Mouse (Mus musculus): Measurements from ENCODE around the gene Cep63. TPM values are rescaled to one million over a fixed set of nuclear protein-coding genes. Genes with fewer than 3 reads are reported as not detected.

Cep63 gene
- 53.1 and 62.0 TPM in 2 replicates for polyA plus RNA-seq (2014; fragmentation: Nextera tagmentation; extraction: Ambion mirVana)

DNA sequence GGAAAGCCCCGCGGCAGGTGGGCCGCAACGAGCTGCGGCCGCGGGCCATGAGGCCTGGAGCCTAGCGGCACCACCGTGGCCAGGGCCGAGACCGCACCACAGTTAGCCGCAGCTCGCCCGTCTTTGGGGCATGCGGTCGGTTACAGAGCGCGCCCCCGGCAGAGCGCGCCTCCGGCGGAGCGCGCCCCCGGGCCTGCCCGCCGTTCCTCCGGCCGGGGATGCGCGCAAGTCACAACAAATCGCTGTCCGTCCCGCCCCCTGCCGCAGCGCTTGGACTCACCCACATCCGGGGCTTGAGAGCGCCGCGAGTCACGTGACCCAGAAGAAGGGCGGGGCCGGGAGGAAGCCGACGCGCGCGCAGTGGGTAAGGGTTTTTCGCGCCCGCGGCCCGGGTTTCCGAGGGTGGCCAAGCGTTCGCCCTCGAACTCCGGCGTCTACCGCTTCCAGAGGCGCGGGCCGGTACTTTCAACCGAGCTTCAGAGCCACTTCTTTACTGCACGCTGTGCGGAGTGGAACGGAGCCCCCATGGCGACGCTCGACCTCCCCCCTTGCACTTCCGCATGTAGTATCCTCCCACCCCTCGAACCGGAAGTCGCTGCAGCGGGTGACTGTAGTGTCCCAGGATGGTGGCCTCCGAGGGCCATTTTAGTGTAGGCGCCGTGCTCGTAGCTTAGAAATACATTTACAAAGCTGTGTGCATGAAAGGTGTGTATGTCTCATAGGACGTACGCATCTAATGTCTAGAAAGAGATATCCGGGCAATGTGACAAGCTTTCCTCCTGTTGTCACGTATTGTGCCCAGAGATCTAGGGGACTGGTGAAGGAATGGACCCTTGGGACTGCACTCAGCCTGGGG, at the start of gene Cep63, which contains the start of gene Anapc13:
Gene Cep63 (minus strand): TSS at position 552 of the 856 bp plus-strand sequence.
Gene Anapc13 (plus strand): TSS at position 314 of the 856 bp plus-strand sequence.
- H3K36me3 ChIP-seq (ENCODE audit: control insufficient read depth, insufficient read depth, low read length): no peaks in the 10 kb centered on the region
- no peaks in the 10 kb centered on the region for H3K27me3 ChIP-seq (ENCODE audit: control insufficient read depth, insufficient read depth, low read length)
- WGBS: under 1% methylated on average over 84 of the region's 84 CpGs
- ATAC-seq (ENCODE audit: low FRiP score): peak; percentile 95
- peak; percentile 100 for DNase-seq (ENCODE audit: low spot score, missing footprints)
- no peaks in the 10 kb centered on the region for H3K9me3 ChIP-seq (ENCODE audit: control insufficient read depth, low read length)
- H3K4me2 ChIP-seq: peak within 1 kb of the TSS; percentile 80
- H3K9ac ChIP-seq (ENCODE audit: low read length): peak within 1 kb of the TSS; percentile 99
- peaks cover 11% of the 10 kb centered on the region; the same call in 1 of the 2 replicates for H3K4me1 ChIP-seq (ENCODE audit: control insufficient read depth, insufficient read depth, low read length)
- H3K27ac ChIP-seq (ENCODE audit: low read depth, low read length): peak within 1 kb of the TSS; percentile 95
- peak within 1 kb of the TSS; percentile 83 for H3K4me3 ChIP-seq (ENCODE audit: low read depth, low read length)

DNA sequence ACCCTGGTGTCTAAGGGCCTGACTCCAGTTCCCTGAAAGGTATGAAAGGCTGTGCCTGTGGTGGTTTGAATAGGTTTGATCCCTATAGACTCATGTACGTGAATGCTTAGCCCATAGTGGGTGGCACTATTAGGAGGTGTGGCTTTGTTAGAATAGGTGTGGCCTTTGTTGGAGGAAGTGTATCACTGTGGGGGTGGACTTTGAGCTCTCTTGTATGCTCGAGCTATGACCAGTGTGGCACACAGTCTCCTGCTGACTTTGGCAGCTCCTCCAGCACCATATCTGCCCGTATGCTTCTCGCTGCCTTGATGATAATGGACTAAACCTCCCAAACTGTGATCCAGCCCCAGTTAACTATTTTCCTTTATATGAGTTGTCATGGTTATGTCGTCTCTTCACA, 49.6 kb upstream of the Cep63 start:
- Histone ChIP-seq H3K9ac (ENCODE audit: low read length) (no peak overlapping the region), H3K36me3 (ENCODE audit: control insufficient read depth, insufficient read depth, low read length) (no peaks in the 10 kb centered on the region), H3K27ac (ENCODE audit: low read depth, low read length) (no peak overlapping the region), H3K9me3 (ENCODE audit: control insufficient read depth, low read length) (no peaks in the 10 kb centered on the region), H3K4me2 (no peak overlapping the region), H3K27me3 (ENCODE audit: control insufficient read depth, insufficient read depth, low read length) (no peaks in the 10 kb centered on the region), H3K4me3 (ENCODE audit: low read depth, low read length) (no peak overlapping the region), H3K4me1 (ENCODE audit: control insufficient read depth, insufficient read depth, low read length) (0 out of 2 replicates have a peak, but pooled peaks cover 2% of the 10 kb centered on the region)
- no peak for DNase-seq (ENCODE audit: low spot score, missing footprints)
- ATAC-seq (ENCODE audit: low FRiP score): no peak
- 82% methylated on average over 5 of the region's 5 CpGs for WGBS

DNA sequence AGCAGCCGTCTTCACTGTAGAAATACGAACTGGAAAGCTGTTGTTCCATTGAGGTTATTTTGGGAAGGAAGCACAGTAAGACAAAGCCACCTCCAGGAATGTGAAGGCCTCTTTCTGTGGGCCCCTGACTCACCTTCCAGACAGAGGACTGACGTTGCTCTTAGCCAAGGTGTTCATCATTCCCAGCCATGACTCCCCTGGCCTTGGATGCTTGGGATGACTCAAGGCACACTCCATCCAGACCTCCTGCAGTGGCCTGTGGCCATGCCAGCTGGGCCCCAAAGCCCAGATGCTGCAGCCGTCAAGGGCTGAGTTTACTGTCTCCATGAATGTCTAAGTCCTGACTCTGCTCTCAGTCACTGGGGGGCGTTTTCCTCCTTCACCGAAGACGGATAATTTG, 47.0 kb upstream of the Cep63 start:
- Histone ChIP-seq H3K36me3 (ENCODE audit: control insufficient read depth, insufficient read depth, low read length) (no peaks in the 10 kb centered on the region), H3K4me3 (ENCODE audit: low read depth, low read length) (no peak overlapping the region), H3K4me1 (ENCODE audit: control insufficient read depth, insufficient read depth, low read length) (peaks cover 3% of the 10 kb centered on the region; the same call in 1 of the 2 replicates), H3K4me2 (no peak overlapping the region), H3K27me3 (ENCODE audit: control insufficient read depth, insufficient read depth, low read length) (no peaks in the 10 kb centered on the region), H3K9ac (ENCODE audit: low read length) (no peak overlapping the region), H3K27ac (ENCODE audit: low read depth, low read length) (no peak overlapping the region), H3K9me3 (ENCODE audit: control insufficient read depth, low read length) (no peaks in the 10 kb centered on the region)
- ATAC-seq (ENCODE audit: low FRiP score) (no peak), DNase-seq (ENCODE audit: low spot score, missing footprints) (no peak)
- 76% methylated on average over 7 of the region's 7 CpGs for WGBS

GRCm38 (mm10) chr9:102668906-102669305, 42.6 kb upstream of the Cep63 start:
- H3K4me1 ChIP-seq (ENCODE audit: control insufficient read depth, insufficient read depth, low read length): peaks cover 6% of the 10 kb centered on the region; the same call in 1 of the 2 replicates
- no peaks in the 10 kb centered on the region for H3K9me3 ChIP-seq (ENCODE audit: control insufficient read depth, low read length)
- H3K36me3 ChIP-seq (ENCODE audit: control insufficient read depth, insufficient read depth, low read length): no peaks in the 10 kb centered on the region
- no peak overlapping the region for H3K4me2 ChIP-seq
- H3K27me3 ChIP-seq (ENCODE audit: control insufficient read depth, insufficient read depth, low read length): no peaks in the 10 kb centered on the region
- no peak for DNase-seq (ENCODE audit: low spot score, missing footprints)
- H3K9ac ChIP-seq (ENCODE audit: low read length): no peak overlapping the region
- H3K27ac ChIP-seq (ENCODE audit: low read depth, low read length): no peak overlapping the region
- ATAC-seq (ENCODE audit: low FRiP score): no peak
- 91% methylated on average over 12 of the region's 12 CpGs for WGBS
- H3K4me3 ChIP-seq (ENCODE audit: low read depth, low read length): no peak overlapping the region

- Histone ChIP-seq H3K27me3 (ENCODE audit: control insufficient read depth, insufficient read depth, low read length) (no peaks in the 10 kb centered on the region), H3K27ac (ENCODE audit: low read depth, low read length) (peak overlapping the region; percentile 0; the same call in 1 of the 2 replicates), H3K4me2 (no peak overlapping the region), H3K9me3 (ENCODE audit: control insufficient read depth, low read length) (no peaks in the 10 kb centered on the region), H3K4me3 (ENCODE audit: low read depth, low read length) (no peak overlapping the region), H3K9ac (ENCODE audit: low read length) (no peak overlapping the region), H3K4me1 (ENCODE audit: control insufficient read depth, insufficient read depth, low read length) (peaks cover 4% of the 10 kb centered on the region; the same call in 1 of the 2 replicates), H3K36me3 (ENCODE audit: control insufficient read depth, insufficient read depth, low read length) (no peaks in the 10 kb centered on the region)
- DNase-seq (ENCODE audit: low spot score, missing footprints) (no peak), ATAC-seq (ENCODE audit: low FRiP score) (no peak)
- 50% methylated on average over 6 of the region's 6 CpGs for whole genome bisulfite sequencing
Observed at GRCm38 (mm10) chr9:102668115-102668514, 41.8 kb upstream of the Cep63 start.

- Histone ChIP-seq H3K4me2 (no peak overlapping the region), H3K36me3 (ENCODE audit: control insufficient read depth, insufficient read depth, low read length) (no peaks in the 10 kb centered on the region), H3K4me3 (ENCODE audit: low read depth, low read length) (no peak overlapping the region), H3K9me3 (ENCODE audit: control insufficient read depth, low read length) (no peaks in the 10 kb centered on the region), H3K27me3 (ENCODE audit: control insufficient read depth, insufficient read depth, low read length) (no peaks in the 10 kb centered on the region), H3K27ac (ENCODE audit: low read depth, low read length) (no peak overlapping the region), H3K9ac (ENCODE audit: low read length) (no peak overlapping the region), H3K4me1 (ENCODE audit: control insufficient read depth, insufficient read depth, low read length) (0 out of 2 replicates have a peak, but pooled peaks cover 2% of the 10 kb centered on the region)
- no peak for DNase-seq (ENCODE audit: low spot score, missing footprints)
- 81% methylated on average over 8 of the region's 8 CpGs for WGBS
- no peak for ATAC-seq (ENCODE audit: low FRiP score)
Observed at GRCm38 (mm10) chr9:102656355-102657095, 30.2 kb upstream of the Cep63 start.

- ATAC-seq (ENCODE audit: low FRiP score) (no peak), DNase-seq (ENCODE audit: low spot score, missing footprints) (no peak)
- H3K4me1 ChIP-seq (ENCODE audit: control insufficient read depth, insufficient read depth, low read length): peaks cover 12% of the 10 kb centered on the region; the same call in 1 of the 2 replicates
- no peak overlapping the region for H3K9ac ChIP-seq (ENCODE audit: low read length)
- 79% methylated on average over 6 of the region's 6 CpGs for WGBS
- H3K27ac ChIP-seq (ENCODE audit: low read depth, low read length): no peak overlapping the region
- H3K4me2 ChIP-seq: no peak overlapping the region
- H3K4me3 ChIP-seq (ENCODE audit: low read depth, low read length): no peak overlapping the region
- H3K27me3 ChIP-seq (ENCODE audit: control insufficient read depth, insufficient read depth, low read length): no peaks in the 10 kb centered on the region
- H3K9me3 ChIP-seq (ENCODE audit: control insufficient read depth, low read length): no peaks in the 10 kb centered on the region
- no peaks in the 10 kb centered on the region for H3K36me3 ChIP-seq (ENCODE audit: control insufficient read depth, insufficient read depth, low read length)
Observed at GRCm38 (mm10) chr9:102651199-102651720, 24.9 kb upstream of the Cep63 start.

DNA sequence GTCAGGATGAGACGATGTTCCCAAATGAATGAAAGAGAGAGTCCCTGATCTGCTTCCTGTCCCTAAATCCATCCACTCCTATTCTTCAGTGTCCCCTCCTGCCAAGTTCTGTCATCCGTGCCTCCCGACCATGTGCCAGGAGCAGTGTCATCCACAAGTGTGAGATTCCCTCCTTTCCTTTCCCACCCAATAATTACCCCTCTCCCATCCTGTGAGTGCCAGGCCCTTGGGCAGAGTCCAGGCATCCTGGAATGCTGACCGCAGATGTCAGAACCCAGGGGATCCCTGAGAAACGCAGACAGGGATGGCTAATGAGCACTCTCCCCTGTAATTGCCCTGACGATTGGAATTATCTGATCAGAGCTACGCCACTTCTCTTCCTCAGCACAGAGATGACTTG, 24.3 kb upstream of the Cep63 start:
- Histone ChIP-seq H3K27ac (ENCODE audit: low read depth, low read length) (no peak overlapping the region), H3K36me3 (ENCODE audit: control insufficient read depth, insufficient read depth, low read length) (no peaks in the 10 kb centered on the region), H3K4me3 (ENCODE audit: low read depth, low read length) (no peak overlapping the region), H3K4me2 (no peak overlapping the region), H3K27me3 (ENCODE audit: control insufficient read depth, insufficient read depth, low read length) (no peaks in the 10 kb centered on the region), H3K4me1 (ENCODE audit: control insufficient read depth, insufficient read depth, low read length) (peaks cover 12% of the 10 kb centered on the region; the same call in 1 of the 2 replicates), H3K9me3 (ENCODE audit: control insufficient read depth, low read length) (no peaks in the 10 kb centered on the region), H3K9ac (ENCODE audit: low read length) (no peak overlapping the region)
- WGBS: 60% methylated on average over 7 of the region's 7 CpGs
- ATAC-seq (ENCODE audit: low FRiP score): no peak
- DNase-seq (ENCODE audit: low spot score, missing footprints): no peak

Data from midbrain, embryonic 11.5 days (tissue).